In the genomic region with DNA sequence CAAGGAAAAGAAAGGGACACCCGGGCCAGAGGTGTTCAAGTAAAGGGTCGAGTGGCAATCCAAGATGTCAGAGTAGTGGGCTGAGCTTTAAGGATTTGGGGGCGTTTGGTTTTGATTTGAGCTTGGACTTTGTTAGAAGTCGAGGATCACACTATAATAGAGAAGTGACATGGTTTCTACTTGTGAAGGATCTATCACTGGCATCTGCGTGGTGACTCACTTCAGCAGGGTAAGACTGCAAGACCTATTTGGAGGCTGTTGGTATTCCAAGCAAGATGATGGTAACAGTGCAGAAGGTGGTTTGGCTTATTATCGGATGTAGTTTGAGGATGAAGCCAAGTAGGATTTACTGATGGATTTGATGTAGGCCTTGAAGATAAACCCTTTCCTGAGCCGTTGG, we compare ENCODE assay signal across 9 mouse cellular contexts. TPM values are rescaled to one million over a fixed set of nuclear protein-coding genes. Genes with fewer than 3 reads are reported as not detected.
DNase-seq lines count a peak whose midpoint lies in the region; ATAC-seq lines count a peak whose summit lies in the region.
"Had no signal": no experiment of that assay in that cellular context is flagged by ENCODE, and none has a peak within 500 bp of the region (broad histone marks: within the 10 kb centered on the region; RNA-seq: fewer than 3 reads in every experiment).

No protein-coding gene starts in this region.

- H3K4me3 ChIP-seq in liver, embryonic 11.5 days (ENCODE audit: low read depth, low read length), result peak overlapping the region; percentile 88
- peak overlapping the region; percentile 88 for H3K4me3 ChIP-seq in embryonic facial prominence, embryonic 13.5 days
- H3K4me3 ChIP-seq in limb, embryonic 11.5 days (ENCODE audit: low read depth, low read length), result peak overlapping the region; percentile 77

- peak overlapping the region; percentile 64 for H3K4me2 ChIP-seq in liver, embryonic 11.5 days
- peak overlapping the region; percentile 72 for H3K4me2 ChIP-seq in embryonic facial prominence, embryonic 13.5 days
- H3K4me2 ChIP-seq in limb, embryonic 11.5 days (ENCODE audit: low read depth, severe bottlenecking), result peak overlapping the region; percentile 46

- WGBS in liver, embryonic 11.5 days, result 42% methylated on average over 7 of the region's 7 CpGs
- 45% methylated on average over 7 of the region's 7 CpGs for WGBS in embryonic facial prominence, embryonic 13.5 days
- whole genome bisulfite sequencing in limb, embryonic 11.5 days, result 55% methylated on average over 7 of the region's 7 CpGs

- H3K9me3 ChIP-seq in liver, embryonic 11.5 days (ENCODE audit: control insufficient read depth, low read length), result no peaks in the 10 kb centered on the region
- no peaks in the 10 kb centered on the region for H3K9me3 ChIP-seq in embryonic facial prominence, embryonic 13.5 days
- no peaks in the 10 kb centered on the region for H3K9me3 ChIP-seq in limb, embryonic 11.5 days (ENCODE audit: control insufficient read depth, low read length)

- H3K36me3 ChIP-seq in liver, embryonic 11.5 days (ENCODE audit: control insufficient read depth, insufficient read depth, low read length), result peaks cover 2% of the 10 kb centered on the region; the same call in 1 of the 2 replicates
- peaks cover 25% of the 10 kb centered on the region for H3K36me3 ChIP-seq in embryonic facial prominence, embryonic 13.5 days
- H3K36me3 ChIP-seq in limb, embryonic 11.5 days (ENCODE audit: control insufficient read depth, insufficient read depth, low read length), result peaks cover 5% of the 10 kb centered on the region

- no peak overlapping the region for H3K27ac ChIP-seq in liver, embryonic 11.5 days (ENCODE audit: low read depth, low read length)
- no peak overlapping the region for H3K27ac ChIP-seq in embryonic facial prominence, embryonic 13.5 days
- no peak overlapping the region for H3K27ac ChIP-seq in limb, embryonic 11.5 days (replicated peaks; ENCODE audit: low read depth, low read length)

- H3K27me3 ChIP-seq in liver, embryonic 11.5 days (replicated peaks; ENCODE audit: control insufficient read depth, insufficient read depth, low read length), result no peaks in the 10 kb centered on the region
- H3K27me3 ChIP-seq in embryonic facial prominence, embryonic 13.5 days, result peaks cover 4% of the 10 kb centered on the region; the same call in 1 of the 2 replicates
- H3K27me3 ChIP-seq in limb, embryonic 11.5 days (ENCODE audit: control insufficient read depth, insufficient read depth, low read length), result no peaks in the 10 kb centered on the region

- DNase-seq in liver, embryonic 11.5 days (ENCODE audit: low spot score), result peak; percentile 25
- no peak for DNase-seq in liver
- DNase-seq in limb, embryonic 11.5 days (ENCODE audit: low spot score), result no peak
- DNase-seq in retina, postnatal 1 day, result peak; percentile 36
- DNase-seq in left cerebral cortex, postnatal 10 days (ENCODE audit: extremely low spot score in 1 of 2, low spot score in 2 of 2), result no peak
- DNase-seq in cerebellum, postnatal 25 days, result no peak
- no peak for DNase-seq in cerebellum, adult 11-12 months

- peak overlapping the region; percentile 93 for H3K9ac ChIP-seq in liver, embryonic 11.5 days (ENCODE audit: low read depth, low read length)
- peak overlapping the region; percentile 96 for H3K9ac ChIP-seq in embryonic facial prominence, embryonic 13.5 days
- H3K9ac ChIP-seq in limb, embryonic 11.5 days (ENCODE audit: low read length), result peak overlapping the region; percentile 91

- no peak for ATAC-seq in liver, embryonic 11.5 days (replicated peaks; ENCODE audit: low FRiP score)
- ATAC-seq in embryonic facial prominence, embryonic 13.5 days (ENCODE audit: insufficient number of reproducible peaks, insufficient read depth, low FRiP score, low TSS enrichment, low read depth), result no peak
- no peak for ATAC-seq in limb, embryonic 11.5 days (ENCODE audit: insufficient number of reproducible peaks, low FRiP score, low TSS enrichment, low read depth)

- peaks cover 10% of the 10 kb centered on the region for H3K4me1 ChIP-seq in liver, embryonic 11.5 days (replicated peaks; ENCODE audit: control insufficient read depth, insufficient read depth, low read length)
- H3K4me1 ChIP-seq in embryonic facial prominence, embryonic 13.5 days, result peaks cover 11% of the 10 kb centered on the region
- H3K4me1 ChIP-seq in limb, embryonic 11.5 days (ENCODE audit: control insufficient read depth, insufficient read depth, low read length), result peaks cover 7% of the 10 kb centered on the region

- intact Hi-C loops in left cerebral cortex, postnatal 10 days (cut with DNase I), result no loop called here

RNA-seq across cellular contexts. Expression of a gene that starts 1.1 kb away (rescaled TPM):
- polyA plus RNA-seq in liver, embryonic 11.5 days (2014; fragmentation: Nextera tagmentation; extraction: Ambion mirVana), result 139 and 140 TPM in 2 replicates
- 102 and 106 TPM in 2 replicates for polyA plus RNA-seq in embryonic facial prominence, embryonic 13.5 days (2015; fragmentation: Nextera tagmentation; extraction: Ambion mirVana)
- 111 and 115 TPM in 2 replicates for polyA plus RNA-seq in limb, embryonic 11.5 days (2014; fragmentation: Nextera tagmentation; extraction: Ambion mirVana)
- 10 to 100 TPM; 48.0 to 49.7 TPM for total RNA-seq in left cerebral cortex, postnatal 10 days (2021)

RNA-seq across cellular contexts. Expression of a gene that starts 11.2 kb away (rescaled TPM):
- polyA plus RNA-seq in liver, embryonic 11.5 days (2014; fragmentation: Nextera tagmentation; extraction: Ambion mirVana), result 1.7 TPM in 2 replicates
- polyA plus RNA-seq in embryonic facial prominence, embryonic 13.5 days (2015; fragmentation: Nextera tagmentation; extraction: Ambion mirVana), result 1.3 and 1.7 TPM in 2 replicates
- polyA plus RNA-seq in limb, embryonic 11.5 days (2014; fragmentation: Nextera tagmentation; extraction: Ambion mirVana), result 1.1 and 1.3 TPM in 2 replicates
- 1 to 10 TPM; 2.9 TPM for total RNA-seq in left cerebral cortex, postnatal 10 days (2021)
- total RNA-seq: common myeloid progenitor, adult 5-6 weeks had no signal

RNA-seq across cellular contexts. Expression of a gene that starts 43.2 kb away (rescaled TPM):
- 0.40 and 0.65 TPM in 2 replicates for polyA plus RNA-seq in liver, embryonic 11.5 days (2014; fragmentation: Nextera tagmentation; extraction: Ambion mirVana)
- polyA plus RNA-seq in embryonic facial prominence, embryonic 13.5 days (2015; fragmentation: Nextera tagmentation; extraction: Ambion mirVana), result 4.6 and 6.1 TPM in 2 replicates
- polyA plus RNA-seq in limb, embryonic 11.5 days (2014; fragmentation: Nextera tagmentation; extraction: Ambion mirVana), result 1.9 and 2.5 TPM in 2 replicates
- total RNA-seq in left cerebral cortex, postnatal 10 days (2021), result under 1 TPM; 0.41 to 0.45 TPM
- total RNA-seq: common myeloid progenitor, adult 5-6 weeks had no signal

RNA-seq across cellular contexts. Expression of a gene that starts 47.5 kb away (rescaled TPM):
- polyA plus RNA-seq in liver, embryonic 11.5 days (2014; fragmentation: Nextera tagmentation; extraction: Ambion mirVana), result 6.8 and 7.6 TPM in 2 replicates
- polyA plus RNA-seq in embryonic facial prominence, embryonic 13.5 days (2015; fragmentation: Nextera tagmentation; extraction: Ambion mirVana), result 9.2 and 10.5 TPM in 2 replicates
- 10.2 and 10.6 TPM in 2 replicates for polyA plus RNA-seq in limb, embryonic 11.5 days (2014; fragmentation: Nextera tagmentation; extraction: Ambion mirVana)
- total RNA-seq in left cerebral cortex, postnatal 10 days (2021), result 10 to 100 TPM; 25.2 to 25.8 TPM

Comparison
In these comparisons a context has a peak if more than half of its experiments do, and no peak if none do; other contexts are left out.
1. DNase-seq: peak in liver, embryonic 11.5 days (single experiment) and retina, postnatal 1 day (single experiment); none in liver (single experiment), limb, embryonic 11.5 days (single experiment), left cerebral cortex, postnatal 10 days (0 of 2), cerebellum, postnatal 25 days (0 of 2) and cerebellum, adult 11-12 months (single experiment).
2. Peak in every context shown above with its lines, with median percentiles within 50 percentile points of each other: H3K4me2 ChIP-seq, H3K4me3 ChIP-seq and H3K9ac ChIP-seq.